17 mouse cellular contexts compared by ENCODE assay signal in genomic region chr11:101220853-101221252, GRCm38 (mm10). TPM values are rescaled to one million over a fixed set of nuclear protein-coding genes. Genes with fewer than 3 reads are reported as not detected.
DNase-seq lines count a peak whose midpoint lies in the region; ATAC-seq and TF ChIP-seq lines count a peak whose summit lies in the region.
"Had no signal": no experiment of that assay in that cellular context is flagged by ENCODE, and none has a peak within 500 bp of the region (broad histone marks: within the 10 kb centered on the region; RNA-seq: fewer than 3 reads in every experiment).

No protein-coding gene starts in this region.

- peaks cover 13% of the 10 kb centered on the region for H3K4me1 ChIP-seq in heart, embryonic 13.5 days
- peaks cover 6% of the 10 kb centered on the region; the same call in 1 of the 2 replicates for H3K4me1 ChIP-seq in kidney, postnatal 0 days (replicated peaks; ENCODE audit: insufficient read depth, low read length)
- H3K4me1 ChIP-seq in brown adipose tissue, adult 24 weeks (ENCODE audit: control insufficient read depth, insufficient read depth, insufficient read length, low read length), result peaks cover 8% of the 10 kb centered on the region
- peaks cover 5% of the 10 kb centered on the region; the same call in 1 of the 2 replicates for H3K4me1 ChIP-seq in small intestine, adult 2 months (ENCODE audit: control insufficient read depth, insufficient read depth, insufficient read length, low read length)
- peaks cover 8% of the 10 kb centered on the region for H3K4me1 ChIP-seq in midbrain, embryonic 13.5 days (replicated peaks)

- TF ChIP-seq POLR2A in small intestine, adult 2 months (IDR thresholded peaks at IDR 0.05; ENCODE audit: low read depth, low read length), result no peak

- ATAC-seq in heart, embryonic 13.5 days (ENCODE audit: extremely low read depth, insufficient number of reproducible peaks, low FRiP score, low TSS enrichment), result no peak
- ATAC-seq in kidney, postnatal 0 days (replicated peaks; ENCODE audit: low FRiP score, low read depth), result no peak
- ATAC-seq in midbrain, embryonic 13.5 days, result no peak

- no peak overlapping the region for H3K4me3 ChIP-seq in heart, embryonic 13.5 days
- no peak overlapping the region for H3K4me3 ChIP-seq in kidney, postnatal 0 days (replicated peaks; ENCODE audit: low read depth, low read length)
- no peak overlapping the region for H3K4me3 ChIP-seq in brown adipose tissue, adult 24 weeks (ENCODE audit: insufficient read depth, low read depth, low read length)
- H3K4me3 ChIP-seq in small intestine, adult 2 months (ENCODE audit: low read depth, low read length), result no peak overlapping the region
- no peak overlapping the region for H3K4me3 ChIP-seq in midbrain, embryonic 13.5 days (replicated peaks)
- H3K4me3 ChIP-seq: forebrain, embryonic 12.5 days; midbrain, embryonic 12.5 days had no signal

- no peak overlapping the region for H3K4me2 ChIP-seq in heart, embryonic 13.5 days
- H3K4me2 ChIP-seq in kidney, postnatal 0 days (ENCODE audit: low read length), result no peak overlapping the region
- H3K4me2 ChIP-seq in midbrain, embryonic 13.5 days (replicated peaks), result no peak overlapping the region
- H3K4me2 ChIP-seq: forebrain, embryonic 12.5 days; hindbrain, embryonic 14.5 days; midbrain, embryonic 12.5 days had no signal

- H3K9me3 ChIP-seq in heart, embryonic 13.5 days, result no peaks in the 10 kb centered on the region
- no peaks in the 10 kb centered on the region for H3K9me3 ChIP-seq in kidney, postnatal 0 days (replicated peaks; ENCODE audit: low read length)
- H3K9me3 ChIP-seq in midbrain, embryonic 13.5 days, result no peaks in the 10 kb centered on the region
- H3K9me3 ChIP-seq: forebrain, embryonic 12.5 days; midbrain, embryonic 12.5 days had no signal

- TF ChIP-seq CTCF in kidney, postnatal 0 days (IDR thresholded peaks at IDR 0.05; ENCODE audit: low read depth), result no peak
- TF ChIP-seq CTCF in small intestine, adult 2 months (IDR thresholded peaks at IDR 0.05; ENCODE audit: extremely low read depth, insufficient read length, insufficient replicate concordance, low read depth, low read length), result no peak

- peaks cover 22% of the 10 kb centered on the region for H3K36me3 ChIP-seq in heart, embryonic 13.5 days
- peaks cover 8% of the 10 kb centered on the region; the same call in 1 of the 2 replicates for H3K36me3 ChIP-seq in kidney, postnatal 0 days (ENCODE audit: insufficient read depth, low read length)
- H3K36me3 ChIP-seq in small intestine, adult 2 months (ENCODE audit: control insufficient read depth, insufficient read depth, low read length), result peaks cover 18% of the 10 kb centered on the region
- H3K36me3 ChIP-seq in midbrain, embryonic 13.5 days, result 0 out of 2 replicates have a peak, but pooled peaks cover 4% of the 10 kb centered on the region
- H3K36me3 ChIP-seq: forebrain, embryonic 12.5 days; midbrain, embryonic 12.5 days had no signal

- 39% methylated on average over 2 of the region's 2 CpGs for WGBS in heart, embryonic 13.5 days
- WGBS in kidney, postnatal 0 days, result 19% methylated on average over 2 of the region's 2 CpGs
- 3% methylated on average over 2 of the region's 2 CpGs for WGBS in small intestine, adult 2 months
- WGBS in midbrain, embryonic 13.5 days, result 61% methylated on average over 2 of the region's 2 CpGs

- no peak overlapping the region for H3K9ac ChIP-seq in heart, embryonic 13.5 days
- H3K9ac ChIP-seq in kidney, postnatal 0 days (ENCODE audit: low read depth, low read length), result no peak overlapping the region
- H3K9ac ChIP-seq in midbrain, embryonic 13.5 days (replicated peaks), result no peak overlapping the region
- H3K9ac ChIP-seq: forebrain, embryonic 12.5 days; hindbrain, embryonic 14.5 days; liver, embryonic 14.5 days; midbrain, embryonic 12.5 days had no signal

- no peaks in the 10 kb centered on the region for H3K27me3 ChIP-seq in heart, embryonic 13.5 days (replicated peaks)
- H3K27me3 ChIP-seq in kidney, postnatal 0 days (ENCODE audit: insufficient read depth, low read length), result no peaks in the 10 kb centered on the region
- H3K27me3 ChIP-seq in small intestine, adult 2 months (ENCODE audit: control insufficient read depth, insufficient read depth, low read length), result no peaks in the 10 kb centered on the region
- no peaks in the 10 kb centered on the region; the same call in 1 of the 2 replicates for H3K27me3 ChIP-seq in midbrain, embryonic 13.5 days

- H3K27ac ChIP-seq in heart, embryonic 13.5 days (replicated peaks), result peak overlapping the region; percentile 64
- H3K27ac ChIP-seq in kidney, postnatal 0 days, result peak overlapping the region; percentile 82
- peak overlapping the region; percentile 71 for H3K27ac ChIP-seq in brown adipose tissue, adult 24 weeks (replicated peaks; ENCODE audit: low read depth, low read length)
- peak overlapping the region; percentile 91 for H3K27ac ChIP-seq in small intestine, adult 2 months (ENCODE audit: insufficient read depth, low read depth, low read length)
- H3K27ac ChIP-seq in midbrain, embryonic 13.5 days, result no peak overlapping the region
- H3K27ac ChIP-seq: forebrain, embryonic 12.5 days; hindbrain, embryonic 14.5 days; liver, embryonic 14.5 days; macrophage; midbrain, embryonic 12.5 days had no signal

- no peak for DNase-seq in heart, adult 8-10 months (ENCODE audit: low spot score)
- DNase-seq in kidney, postnatal 0 days (ENCODE audit: low spot score), result no peak
- no peak for DNase-seq in kidney, postnatal 14 days
- DNase-seq in adrenal gland, adult (ENCODE audit: inconsistent age in 2 of 2, low spot score in 1 of 2), result no peak
- DNase-seq: adrenal gland, postnatal 14 days; cerebellum, adult 9-10 months; kidney, postnatal 25 days; left cerebral cortex, postnatal 4 days had no signal

RNA-seq across cellular contexts. Expression of gene Ezh1, which starts 5.4 kb away (rescaled TPM):
- polyA plus RNA-seq in heart, embryonic 13.5 days (2015; fragmentation: Nextera tagmentation; extraction: Ambion mirVana), result 11.6 and 11.7 TPM in 2 replicates
- 10 to 100 TPM; 28.6 to 37.3 (median 31.7) TPM for total RNA-seq in heart, adult 8-10 months (2022)
- 18.6 and 20.3 TPM in 2 replicates for polyA plus RNA-seq in kidney, postnatal 0 days (2015; fragmentation: Nextera tagmentation; extraction: Ambion mirVana)
- 13.3 and 20.7 TPM in 2 replicates for polyA plus RNA-seq in brown adipose tissue, adult 24 weeks (2012; ENCODE audit: insufficient read depth, insufficient read length, missing spikeins)
- 7.9 and 20.0 TPM in 2 replicates for polyA plus RNA-seq in small intestine, adult 2 months (2012; rRNA removed)
- 17.6 and 17.7 TPM in 2 replicates for polyA plus RNA-seq in midbrain, embryonic 13.5 days (2015; fragmentation: Nextera tagmentation; extraction: Ambion mirVana)

RNA-seq across cellular contexts. Expression of gene Ramp2, which starts 25.0 kb away (rescaled TPM):
- polyA plus RNA-seq in heart, embryonic 13.5 days (2015; fragmentation: Nextera tagmentation; extraction: Ambion mirVana), result 210 and 234 TPM in 2 replicates
- total RNA-seq in heart, adult 8-10 months (2022), result 10 to 100 TPM; 60.8 to 93.6 (median 83.9) TPM
- polyA plus RNA-seq in kidney, postnatal 0 days (2015; fragmentation: Nextera tagmentation; extraction: Ambion mirVana), result 242 and 247 TPM in 2 replicates
- polyA plus RNA-seq in brown adipose tissue, adult 24 weeks (2012; ENCODE audit: insufficient read depth, insufficient read length, missing spikeins), result 20.0 and 27.6 TPM in 2 replicates
- polyA plus RNA-seq in small intestine, adult 2 months (2012; rRNA removed), result 15.1 and 25.8 TPM in 2 replicates
- polyA plus RNA-seq in midbrain, embryonic 13.5 days (2015; fragmentation: Nextera tagmentation; extraction: Ambion mirVana), result 64.4 and 65.7 TPM in 2 replicates
- polyA plus RNA-seq: macrophage had no signal

RNA-seq across cellular contexts. Expression of gene Vps25, which starts 32.7 kb away (rescaled TPM):
- polyA plus RNA-seq in heart, embryonic 13.5 days (2015; fragmentation: Nextera tagmentation; extraction: Ambion mirVana), result 98.8 and 111 TPM in 2 replicates
- 100 to 1,000 TPM in 3 of 4 experiments, 10 to 100 TPM in 1; 88.4 to 109 (median 104) TPM for total RNA-seq in heart, adult 8-10 months (2022)
- polyA plus RNA-seq in kidney, postnatal 0 days (2015; fragmentation: Nextera tagmentation; extraction: Ambion mirVana), result 179 and 180 TPM in 2 replicates
- polyA plus RNA-seq in brown adipose tissue, adult 24 weeks (2012; ENCODE audit: insufficient read depth, insufficient read length, missing spikeins), result 109 and 141 TPM in 2 replicates
- 28.9 and 64.8 TPM in 2 replicates for polyA plus RNA-seq in small intestine, adult 2 months (2012; rRNA removed)
- 110 and 111 TPM in 2 replicates for polyA plus RNA-seq in midbrain, embryonic 13.5 days (2015; fragmentation: Nextera tagmentation; extraction: Ambion mirVana)

RNA-seq across cellular contexts. Expression of gene Wnk4, which starts 39.5 kb away (rescaled TPM):
- 7.6 and 8.0 TPM in 2 replicates for polyA plus RNA-seq in heart, embryonic 13.5 days (2015; fragmentation: Nextera tagmentation; extraction: Ambion mirVana)
- total RNA-seq in heart, adult 8-10 months (2022), result 10 to 100 TPM in 3 of 4 experiments, 1 to 10 TPM in 1; 7.6 to 16.6 (median 14.2) TPM
- polyA plus RNA-seq in kidney, postnatal 0 days (2015; fragmentation: Nextera tagmentation; extraction: Ambion mirVana), result 47.0 and 48.8 TPM in 2 replicates
- polyA plus RNA-seq in brown adipose tissue, adult 24 weeks (2012; ENCODE audit: insufficient read depth, insufficient read length, missing spikeins), result not detected in 2 replicates
- polyA plus RNA-seq in small intestine, adult 2 months (2012; rRNA removed), result 3.0 and 7.9 TPM in 2 replicates
- polyA plus RNA-seq in midbrain, embryonic 13.5 days (2015; fragmentation: Nextera tagmentation; extraction: Ambion mirVana), result 7.2 and 7.5 TPM in 2 replicates
- polyA plus RNA-seq: macrophage had no signal

RNA-seq across cellular contexts. Expression of gene Ccr10, which starts 45.6 kb away (rescaled TPM):
- polyA plus RNA-seq in heart, embryonic 13.5 days (2015; fragmentation: Nextera tagmentation; extraction: Ambion mirVana), result 0.19 and 0.33 TPM in 2 replicates
- under 1 TPM in 2 of 4 experiments, not detected in 2; 0.14 to 0.19 TPM for total RNA-seq in heart, adult 8-10 months (2022)
- 0.36 and 0.45 TPM in 2 replicates for polyA plus RNA-seq in kidney, postnatal 0 days (2015; fragmentation: Nextera tagmentation; extraction: Ambion mirVana)
- polyA plus RNA-seq in brown adipose tissue, adult 24 weeks (2012; ENCODE audit: insufficient read depth, insufficient read length, missing spikeins), result 1.2 TPM in 1 of 2 replicates, not detected in the other
- polyA plus RNA-seq in small intestine, adult 2 months (2012; rRNA removed), result 18.4 and 25.7 TPM in 2 replicates
- polyA plus RNA-seq in midbrain, embryonic 13.5 days (2015; fragmentation: Nextera tagmentation; extraction: Ambion mirVana), result 0.19 and 0.38 TPM in 2 replicates
- total RNA-seq: left cerebral cortex, postnatal 4 days had no signal
- polyA plus RNA-seq: liver, embryonic 14.5 days; macrophage had no signal
